Mouse (Mus musculus) olfactory bulb, adult 2 months (tissue): ENCODE measurements at regions not wholly inside any gene's neighbourhood (a gene's known extent, or its start where the extent isn't known, plus 50 kb on each side); places are given as distances from the start of the nearest gene placed in this dataset.
"Not testable (repeated sequence)": the region's sequence is repeated elsewhere in the genome, so short reads cannot be mapped to it uniquely, and the experiment has no call there.

Experiments
- H3K27ac ChIP-seq: fragments of 200-500 bp; 2 replicates; pipeline ENCODE4 v1.5.1; 2012; ENCODE audit warnings: low read depth, low read length; ENCODE audit not compliant: insufficient read depth
- H3K4me1 ChIP-seq: fragments of 200-500 bp; 2 replicates; pipeline ENCODE4 v1.6.1; 2012; ENCODE audit warnings: low read length; ENCODE audit not compliant: control insufficient read depth, insufficient read depth
- H3K4me3 ChIP-seq: fragments of 200-500 bp; 2 replicates; pipeline ENCODE4 v1.5.1; 2012; ENCODE audit warnings: mild to moderate bottlenecking, low read depth, low read length, moderate library complexity; ENCODE audit not compliant: insufficient read depth
- CTCF ChIP-seq: fragments of 200-500 bp; IDR thresholded peaks from 2 replicates; pipeline ENCODE4 v1.5.1; 2012; ENCODE audit warnings: low read depth, mild to moderate bottlenecking, low read length, moderate library complexity; ENCODE audit not compliant: insufficient read depth
- POLR2A ChIP-seq: fragments of 200-500 bp; IDR thresholded peaks from 2 replicates; pipeline ENCODE4 v1.6.1; 2012; ENCODE audit warnings: mild to moderate bottlenecking, low read depth, low read length, moderate library complexity; ENCODE audit not compliant: insufficient read depth
- WGBS: fragments of 180-500 bp; shearing (Covaris S2); methylation state at CpG from one replicate; pipeline ENCODE4 v1.1.7; 2018; 5-methylcytosine and 5-hydroxymethylcytosine counted together

- no peak overlapping the region for H3K27ac ChIP-seq
- TF ChIP-seq POLR2A (no peak), CTCF (no peak)
- no peak overlapping the region for H3K4me3 ChIP-seq
- 63% methylated on average over 4 of the region's 4 CpGs for WGBS
- peaks cover 13% of the 10 kb centered on the region for H3K4me1 ChIP-seq
Measured at GRCm38 (mm10) chr10:96264866-96265265, 128.5 kb downstream of the Gm5426 start.

GRCm38 (mm10) chr10:96266100-96266735 is 129.8 kb downstream of the Gm5426 start:
- Histone ChIP-seq H3K4me3 (no peak overlapping the region), H3K4me1 (peaks cover 13% of the 10 kb centered on the region), H3K27ac (no peak overlapping the region)
- TF ChIP-seq CTCF (no peak), POLR2A (no peak)
- 67% methylated on average over 9 of the region's 9 CpGs for WGBS

GRCm38 (mm10) chr10:96267603-96268002 is 131.2 kb downstream of the Gm5426 start:
- Histone ChIP-seq H3K4me1 (peaks cover 13% of the 10 kb centered on the region), H3K4me3 (no peak overlapping the region), H3K27ac (no peak overlapping the region)
- TF ChIP-seq CTCF (no peak), POLR2A (no peak)
- 86% methylated on average over 4 of the region's 4 CpGs for whole genome bisulfite sequencing

- H3K4me1 ChIP-seq, result no peaks in the 10 kb centered on the region
- H3K4me3 ChIP-seq, result no peak overlapping the region
- TF ChIP-seq CTCF, result no peak
- no peak for TF ChIP-seq POLR2A
- H3K27ac ChIP-seq, result no peak overlapping the region
- 92% methylated on average over 7 of the region's 7 CpGs for whole genome bisulfite sequencing
Measured at GRCm38 (mm10) chr10:96273607-96274365, 137.4 kb downstream of the Gm5426 start.

GRCm38 (mm10) chr10:96280149-96280548 is 143.7 kb downstream of the Gm5426 start:
- Histone ChIP-seq H3K4me1 (no peaks in the 10 kb centered on the region), H3K4me3 (no peak overlapping the region), H3K27ac (no peak overlapping the region)
- TF ChIP-seq CTCF, result no peak
- TF ChIP-seq POLR2A, result no peak
- WGBS, result 92% methylated on average over 6 of the region's 6 CpGs

GRCm38 (mm10) chr10:96285407-96286093 is 149.1 kb downstream of the Gm5426 start:
- Histone ChIP-seq H3K4me1 (peaks cover 5% of the 10 kb centered on the region; the same call in 1 of the 2 replicates), H3K4me3 (no peak overlapping the region), H3K27ac (peak overlapping the region; percentile 56)
- no peak for TF ChIP-seq POLR2A
- TF ChIP-seq CTCF, result no peak
- WGBS, result 33% methylated on average over 10 of the region's 10 CpGs

GRCm38 (mm10) chr10:96286094-96286485 is 149.7 kb downstream of the Gm5426 start:
- WGBS, result 20% methylated on average over 2 of the region's 2 CpGs
- peaks cover 5% of the 10 kb centered on the region; the same call in 1 of the 2 replicates for H3K4me1 ChIP-seq
- TF ChIP-seq CTCF, result no peak
- no peak for TF ChIP-seq POLR2A
- H3K4me3 ChIP-seq, result no peak overlapping the region
- 0 out of 2 replicates have a peak overlapping the region, but pooled peaks have one; percentile 80 for H3K27ac ChIP-seq

- H3K4me3 ChIP-seq, H3K4me1 ChIP-seq, H3K27ac ChIP-seq: not testable (repeated sequence)
Measured at GRCm38 (mm10) chr10:96289005-96289404, 152.6 kb downstream of the Gm5426 start.

GRCm38 (mm10) chr10:96293622-96294021 is 157.2 kb downstream of the Gm5426 start:
- no peaks in the 10 kb centered on the region for H3K4me1 ChIP-seq
- WGBS, result 29% methylated on average over 7 of the region's 7 CpGs

More at GRCm38 (mm10) chr10:96293622-96294021, 157.2 kb downstream of the Gm5426 start:
- Histone ChIP-seq H3K4me3 (no peak overlapping the region), H3K27ac (no peak overlapping the region)
- no peak for TF ChIP-seq CTCF
- no peak for TF ChIP-seq POLR2A
